Mouse (Mus musculus) E14TG2a.4 (cell line): ENCODE measurements around the gene Nos2.

Experiments
- CTCF ChIP-seq: conservative IDR thresholded peaks from 2 replicates; pipeline ENCODE4 v1.5.1; 2014; ENCODE audit warnings: low read length
- NANOG ChIP-seq: IDR thresholded peaks from 2 replicates; pipeline ENCODE4 v1.6.1; 2014; ENCODE audit warnings: borderline replicate concordance, low read length, mixed read lengths

DNA sequence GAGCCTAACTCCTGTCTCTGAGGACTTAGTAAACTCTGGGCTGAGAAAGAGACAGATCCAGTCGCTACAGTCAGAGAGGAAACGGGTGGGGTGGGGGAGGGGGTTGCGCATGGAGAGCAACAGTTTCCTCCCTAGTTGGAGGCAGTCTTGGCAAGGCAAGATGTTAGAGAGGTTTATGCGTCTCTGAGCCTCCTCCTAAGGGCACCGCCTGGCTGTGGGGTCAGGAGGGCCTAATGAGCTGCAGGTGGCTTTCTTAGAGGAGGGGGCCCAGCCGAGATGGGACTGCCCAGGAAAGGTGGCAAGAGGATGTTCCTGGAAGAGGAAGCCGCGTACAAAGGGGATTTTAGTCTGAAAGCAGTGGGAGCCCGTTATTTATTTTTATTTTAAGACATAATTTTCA, 3.5 kb downstream of the Nos2 start:
- TF ChIP-seq CTCF (no peak), NANOG (no peak)
